Mouse (Mus musculus) midbrain, embryonic 11.5 days (tissue): Measurements from ENCODE around the gene Slc8a3. TPM values are rescaled to one million over a fixed set of nuclear protein-coding genes. Genes with fewer than 3 reads are reported as not detected.

Experiments
- ATAC-seq: fragments of 200-750 bp; cut with Nextera tagmentation; 2 replicates; pipeline ENCODE4 v1.8.0; 2017; ENCODE audit warnings: moderate TSS enrichment, moderate library complexity; ENCODE audit not compliant: low FRiP score
- DNase-seq: peaks from one replicate; pipeline ENCODE4 v3.0.0; 2015; ENCODE audit warnings: low spot score; ENCODE audit errors: missing footprints
- H3K27ac ChIP-seq: fragments of 300-500 bp; sonication (generic); 2 replicates; pipeline ENCODE4 v1.5.1; 2014; ENCODE audit warnings: low read depth, low read length
- H3K27me3 ChIP-seq: fragments of 300-500 bp; sonication (generic); 2 replicates; pipeline ENCODE4 v1.6.1; 2014; ENCODE audit warnings: mild to moderate bottlenecking, low read length, moderate library complexity, mixed read lengths; ENCODE audit not compliant: control insufficient read depth, insufficient read depth
- H3K36me3 ChIP-seq: fragments of 300-500 bp; sonication (generic); 2 replicates; pipeline ENCODE4 v1.6.1; 2014; ENCODE audit warnings: mild to moderate bottlenecking, low read length, moderate library complexity, mixed read lengths; ENCODE audit not compliant: control insufficient read depth, insufficient read depth
- H3K4me1 ChIP-seq: fragments of 300-500 bp; sonication (generic); 2 replicates; pipeline ENCODE4 v1.6.1; 2014; ENCODE audit warnings: low read length; ENCODE audit not compliant: control insufficient read depth, insufficient read depth
- H3K4me2 ChIP-seq: fragments of 300-500 bp; sonication (generic); 2 replicates; pipeline ENCODE4 v1.6.1; 2014; ENCODE audit warnings: mild to moderate bottlenecking, moderate library complexity
- H3K4me3 ChIP-seq: fragments of 300-500 bp; sonication (generic); 2 replicates; pipeline ENCODE4 v1.5.1; 2014; ENCODE audit warnings: low read depth, low read length
- H3K9ac ChIP-seq: fragments of 300-500 bp; sonication (generic); 2 replicates; pipeline ENCODE4 v1.6.1; 2014; ENCODE audit warnings: low read length
- H3K9me3 ChIP-seq: fragments of 300-500 bp; sonication (generic); 2 replicates; pipeline ENCODE4 v1.6.1; 2016; ENCODE audit warnings: low read length; ENCODE audit not compliant: control insufficient read depth
- WGBS: fragments of 180-500 bp; shearing (Covaris S2); extraction: QIAGEN DNeasy Blood & Tissue Kit; methylation state at CpG from one replicate; pipeline ENCODE4 v1.1.7; 2014; 5-methylcytosine and 5-hydroxymethylcytosine counted together
- polyA plus RNA-seq: library from polyadenylated mRNA; unstranded; fragments of >200 nt; fragmentation: Nextera tagmentation; extraction: Ambion mirVana; gene quantifications from 2 replicates; pipeline ENCODE4 v1.2.1, GENCODE M21; 2014

Gene Slc8a3
- polyA plus RNA-seq, 1 experiment from 2014 or later, result 1.1 TPM

DNA sequence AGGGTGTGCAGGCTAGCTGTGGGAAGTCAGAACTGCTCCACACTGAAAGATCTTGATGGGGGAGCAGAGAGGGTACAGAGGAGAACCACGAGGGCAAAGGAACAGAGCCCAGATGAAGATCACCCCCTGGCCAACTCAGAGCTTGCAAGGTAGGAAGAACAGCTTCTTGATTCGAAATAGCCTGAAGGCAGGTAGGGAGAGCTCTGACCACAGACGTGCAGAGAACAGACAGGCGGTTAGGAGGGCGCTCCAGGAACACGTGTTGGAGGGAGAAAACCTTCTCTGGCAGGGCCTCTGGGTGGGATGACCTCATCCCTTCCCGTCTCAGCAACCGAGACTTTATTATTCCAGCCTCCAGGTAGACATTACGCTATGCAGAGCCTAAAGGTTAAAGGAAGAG lies 157.7 kb downstream of the Slc8a3 start:
- H3K4me2 ChIP-seq, result no peak overlapping the region
- H3K4me1 ChIP-seq, result no peaks in the 10 kb centered on the region
- H3K36me3 ChIP-seq, result no peaks in the 10 kb centered on the region
- H3K9ac ChIP-seq, result no peak overlapping the region
- DNase-seq, result peak; percentile 81
- no peak for ATAC-seq
- no peaks in the 10 kb centered on the region for H3K27me3 ChIP-seq
- H3K27ac ChIP-seq, result no peak overlapping the region
- H3K9me3 ChIP-seq, result no peaks in the 10 kb centered on the region
- 63% methylated on average over 9 of the region's 9 CpGs for WGBS
- H3K4me3 ChIP-seq, result no peak overlapping the region

DNA sequence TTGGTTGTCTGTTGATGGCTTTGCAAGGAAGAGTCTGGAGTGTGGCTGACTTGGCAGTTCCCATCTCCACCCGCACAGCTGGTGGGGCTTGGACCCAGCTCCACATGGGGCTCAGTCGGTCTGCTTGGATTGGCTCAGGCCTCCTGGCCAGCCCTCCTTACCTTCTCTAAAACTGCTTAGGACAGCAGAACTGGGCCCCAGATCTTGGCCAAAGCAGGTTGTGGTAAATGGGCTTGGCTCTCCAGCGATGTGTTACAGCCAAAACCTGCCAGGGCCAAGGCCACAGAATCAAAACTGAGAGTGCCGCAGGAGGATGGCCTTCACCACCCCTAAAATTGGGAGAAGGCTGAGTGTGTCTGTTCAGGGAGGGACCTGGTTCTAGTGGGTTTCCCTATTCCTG lies 159.1 kb downstream of the Slc8a3 start:
- no peak overlapping the region for H3K9ac ChIP-seq
- no peak for DNase-seq
- H3K4me3 ChIP-seq, result no peak overlapping the region
- no peak overlapping the region for H3K4me2 ChIP-seq
- H3K4me1 ChIP-seq, result no peaks in the 10 kb centered on the region
- ATAC-seq, result no peak
- H3K36me3 ChIP-seq, result no peaks in the 10 kb centered on the region
- H3K9me3 ChIP-seq, result no peaks in the 10 kb centered on the region
- H3K27ac ChIP-seq, result no peak overlapping the region
- H3K27me3 ChIP-seq, result no peaks in the 10 kb centered on the region
- 90% methylated on average over 4 of the region's 4 CpGs for WGBS

DNA sequence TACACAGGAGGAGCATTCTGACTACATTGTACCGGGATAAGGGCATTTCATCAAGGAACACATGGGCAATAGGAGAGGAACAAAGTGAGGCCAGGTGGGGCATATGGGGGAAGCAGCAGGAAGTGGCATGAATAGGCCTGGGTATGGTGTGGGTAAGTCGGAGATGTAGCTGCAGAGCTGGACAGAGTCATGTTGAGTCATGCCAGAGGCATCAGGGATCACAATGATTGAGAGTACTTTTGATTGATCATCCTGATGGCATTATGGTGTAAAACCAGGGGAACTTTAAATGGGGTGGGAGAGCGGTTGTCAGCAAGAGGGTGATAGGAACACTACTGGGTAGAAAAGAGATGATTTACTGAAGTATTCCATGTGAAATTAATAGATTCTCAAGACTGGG lies 160.0 kb downstream of the Slc8a3 start:
- H3K4me1 ChIP-seq, result no peaks in the 10 kb centered on the region
- H3K9ac ChIP-seq, result no peak overlapping the region
- H3K27ac ChIP-seq, result no peak overlapping the region
- H3K4me2 ChIP-seq, result no peak overlapping the region
- DNase-seq (peak; percentile 39), ATAC-seq (no peak)
- no peaks in the 10 kb centered on the region for H3K36me3 ChIP-seq
- H3K9me3 ChIP-seq, result no peaks in the 10 kb centered on the region
- H3K27me3 ChIP-seq, result no peaks in the 10 kb centered on the region
- WGBS, result 89% methylated on average over 3 of the region's 3 CpGs
- no peak overlapping the region for H3K4me3 ChIP-seq

DNA sequence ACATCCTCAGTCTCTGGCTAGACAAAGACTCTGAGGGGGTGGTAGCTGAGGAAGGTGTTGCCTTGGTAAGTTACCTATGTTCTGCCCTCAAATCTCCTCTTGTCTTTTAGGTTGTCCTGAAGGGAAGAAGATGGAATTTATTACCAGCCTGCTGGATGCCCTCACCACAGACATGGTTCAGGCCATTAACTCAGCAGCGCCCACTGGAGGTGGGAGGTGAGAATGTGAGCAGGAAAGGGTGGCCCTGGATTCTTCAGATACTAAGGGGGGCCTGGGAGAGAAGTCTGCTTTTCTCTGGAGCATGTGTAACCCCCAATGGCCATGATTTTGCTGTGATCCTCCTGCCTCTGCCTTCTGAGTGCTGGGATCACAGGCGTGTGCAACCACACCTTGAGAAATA lies 162.9 kb downstream of the Slc8a3 start:
- DNase-seq, result peak; percentile 62
- H3K4me1 ChIP-seq, result peaks cover 7% of the 10 kb centered on the region
- no peaks in the 10 kb centered on the region for H3K27me3 ChIP-seq
- no peak overlapping the region for H3K9ac ChIP-seq
- H3K4me2 ChIP-seq, result no peak overlapping the region
- no peak for ATAC-seq
- WGBS, result 84% methylated on average over 2 of the region's 2 CpGs
- H3K27ac ChIP-seq, result no peak overlapping the region
- H3K9me3 ChIP-seq, result no peaks in the 10 kb centered on the region
- H3K36me3 ChIP-seq, result no peaks in the 10 kb centered on the region
- H3K4me3 ChIP-seq, result no peak overlapping the region

DNA sequence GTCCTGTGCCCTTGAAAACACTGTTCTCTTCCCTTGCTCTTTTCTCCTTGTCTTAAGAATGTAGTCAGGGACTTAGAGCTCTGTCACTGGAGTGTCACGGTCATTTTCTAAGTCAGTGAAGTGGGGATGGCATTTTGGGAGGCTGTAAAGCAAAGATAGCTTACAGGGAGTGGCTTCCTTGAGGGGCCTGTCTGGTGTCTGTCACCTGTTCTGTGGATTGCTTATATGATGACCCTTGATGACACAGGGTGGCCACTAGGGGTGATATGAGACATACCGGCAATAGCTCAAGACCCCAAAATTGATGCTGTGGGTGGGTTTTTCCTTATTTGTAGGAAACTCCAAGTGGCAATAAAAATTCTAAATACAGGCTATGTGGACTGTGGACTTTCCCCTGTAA lies 164.5 kb downstream of the Slc8a3 start:
- H3K9ac ChIP-seq, result no peak overlapping the region
- H3K4me2 ChIP-seq, result no peak overlapping the region
- DNase-seq (peak; percentile 61), ATAC-seq (no peak)
- no peak overlapping the region for H3K4me3 ChIP-seq
- H3K27ac ChIP-seq, result no peak overlapping the region
- 75% methylated on average over 2 of the region's 2 CpGs for WGBS
- H3K36me3 ChIP-seq, result no peaks in the 10 kb centered on the region
- no peaks in the 10 kb centered on the region for H3K27me3 ChIP-seq
- H3K9me3 ChIP-seq, result no peaks in the 10 kb centered on the region
- peaks cover 7% of the 10 kb centered on the region for H3K4me1 ChIP-seq

DNA sequence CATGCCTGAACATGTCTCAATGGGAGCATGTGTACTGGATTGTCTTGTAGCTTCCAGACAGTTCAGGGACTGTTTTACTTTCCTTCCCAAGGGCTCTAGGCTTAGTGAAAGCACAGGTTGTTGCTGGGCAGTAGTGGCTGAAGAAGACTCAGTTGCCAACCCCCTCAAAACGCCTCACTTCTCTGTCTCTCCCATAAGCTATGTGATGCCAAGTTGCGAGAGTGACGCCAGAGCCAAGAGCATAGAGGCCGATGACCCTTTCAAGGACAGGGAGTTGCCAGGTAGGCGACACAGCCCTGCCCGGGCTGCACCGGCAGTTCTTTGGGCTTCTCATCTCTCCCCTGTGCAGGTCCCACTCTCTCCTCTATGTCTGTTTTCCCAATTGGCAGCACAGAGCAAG lies 164.9 kb downstream of the Slc8a3 start:
- ATAC-seq, result no peak
- Histone ChIP-seq H3K27ac (no peak overlapping the region), H3K9me3 (no peaks in the 10 kb centered on the region), H3K4me2 (no peak overlapping the region), H3K36me3 (no peaks in the 10 kb centered on the region), H3K27me3 (no peaks in the 10 kb centered on the region), H3K9ac (no peak overlapping the region), H3K4me1 (peaks cover 7% of the 10 kb centered on the region), H3K4me3 (no peak overlapping the region)
- 97% methylated on average over 7 of the region's 7 CpGs for WGBS
- peak; percentile 75 for DNase-seq

GRCm38 (mm10) chr12:81167142-81167541 lies 165.8 kb downstream of the Slc8a3 start:
- Histone ChIP-seq H3K36me3 (no peaks in the 10 kb centered on the region), H3K4me3 (no peak overlapping the region), H3K9me3 (no peaks in the 10 kb centered on the region), H3K4me1 (peaks cover 7% of the 10 kb centered on the region), H3K4me2 (no peak overlapping the region), H3K27me3 (no peaks in the 10 kb centered on the region), H3K9ac (no peak overlapping the region), H3K27ac (no peak overlapping the region)
- 85% methylated on average over 9 of the region's 9 CpGs for WGBS
- no peak for DNase-seq
- ATAC-seq, result no peak

DNA sequence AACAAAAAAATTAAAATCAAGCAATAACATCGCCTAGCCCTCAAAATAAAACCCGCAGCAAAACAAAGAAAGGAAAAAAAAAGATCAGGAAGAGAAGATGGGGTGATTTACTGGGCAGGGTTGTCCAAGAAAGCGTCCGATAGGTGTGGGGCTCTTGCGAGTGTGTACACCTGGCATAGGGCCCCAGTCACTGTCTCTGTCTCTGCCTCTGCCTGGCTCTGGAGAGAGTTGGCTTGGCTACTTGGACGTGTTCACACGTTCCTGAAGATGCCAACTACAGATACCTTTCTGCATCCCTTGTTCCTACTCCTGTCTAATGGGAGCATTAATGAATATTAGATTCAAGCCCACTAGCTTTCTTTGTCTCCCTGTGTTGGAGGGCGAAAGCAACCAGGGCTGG lies 166.4 kb downstream of the Slc8a3 start:
- Histone ChIP-seq H3K4me2 (no peak overlapping the region), H3K27me3 (no peaks in the 10 kb centered on the region), H3K9ac (no peak overlapping the region), H3K36me3 (no peaks in the 10 kb centered on the region), H3K4me3 (no peak overlapping the region), H3K9me3 (no peaks in the 10 kb centered on the region), H3K27ac (no peak overlapping the region), H3K4me1 (peaks cover 7% of the 10 kb centered on the region)
- WGBS, result 91% methylated on average over 8 of the region's 8 CpGs
- ATAC-seq (no peak), DNase-seq (peak; percentile 69)

DNA sequence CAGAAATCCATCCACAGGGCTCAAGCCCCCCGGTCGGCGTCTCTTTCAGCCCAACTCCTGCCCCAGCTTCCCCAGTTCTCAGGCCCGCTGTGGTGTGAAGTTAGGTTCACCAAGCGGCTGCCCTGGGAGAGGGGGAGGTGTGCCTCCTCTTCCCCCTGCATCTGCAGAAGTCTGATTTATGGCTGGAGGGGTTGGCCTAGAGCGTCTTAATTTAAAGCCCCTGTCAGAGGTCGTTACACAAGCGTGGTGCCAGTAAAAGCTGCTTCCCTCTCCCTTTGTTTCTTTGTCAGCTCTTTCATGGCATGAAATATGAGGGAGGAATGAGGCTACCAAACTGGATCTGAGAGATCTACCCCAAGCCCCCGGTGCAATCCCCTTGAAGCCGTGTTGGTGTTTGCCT lies 166.9 kb downstream of the Slc8a3 start:
- Histone ChIP-seq H3K27me3 (no peaks in the 10 kb centered on the region), H3K4me2 (no peak overlapping the region), H3K9ac (peak overlapping the region; percentile 39; the same call in 1 of the 2 replicates), H3K36me3 (no peaks in the 10 kb centered on the region), H3K4me1 (peaks cover 7% of the 10 kb centered on the region), H3K4me3 (no peak overlapping the region), H3K27ac (no peak overlapping the region), H3K9me3 (no peaks in the 10 kb centered on the region)
- DNase-seq (peak; percentile 81), ATAC-seq (no peak)
- 29% methylated on average over 10 of the region's 10 CpGs for WGBS

DNA sequence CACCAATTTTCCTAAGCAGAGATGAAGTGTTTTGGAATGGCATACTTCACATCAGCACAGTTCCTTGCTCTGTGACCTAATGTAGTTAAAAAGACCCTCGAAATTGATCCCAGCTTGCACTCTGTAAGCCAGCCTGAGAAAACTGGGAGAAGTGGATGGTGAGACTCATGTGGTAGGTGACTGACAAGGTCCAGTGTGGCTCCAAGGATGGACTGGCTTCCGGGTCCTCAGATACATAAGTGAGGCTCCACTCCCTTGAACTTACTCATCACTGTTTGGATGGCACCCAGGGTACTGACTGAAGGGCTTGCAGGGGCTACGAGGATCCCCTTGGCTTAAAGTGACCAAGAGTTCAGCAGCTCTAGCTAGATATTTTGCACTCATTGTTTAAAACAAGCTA lies 169.4 kb downstream of the Slc8a3 start:
- WGBS, result 91% methylated on average over 3 of the region's 3 CpGs
- Histone ChIP-seq H3K9ac (no peak overlapping the region), H3K36me3 (no peaks in the 10 kb centered on the region), H3K27me3 (no peaks in the 10 kb centered on the region), H3K4me3 (no peak overlapping the region), H3K27ac (no peak overlapping the region), H3K9me3 (no peaks in the 10 kb centered on the region), H3K4me2 (no peak overlapping the region), H3K4me1 (peaks cover 7% of the 10 kb centered on the region)
- no peak for ATAC-seq
- DNase-seq, result peak; percentile 60
